Mouse (Mus musculus) MEL (cell line): ENCODE measurements at regions not wholly inside any gene's neighbourhood (a gene's known extent, or its start where the extent isn't known, plus 50 kb on each side); places are given as distances from the start of the nearest gene placed in this dataset.

ENCODE experiments used
- DNase-seq: peaks from one replicate; pipeline ENCODE4 v3.0.0; 2011; ENCODE audit warnings: low read depth, low spot score
- H3K27ac ChIP-seq: 2 replicates; pipeline ENCODE4 v1.5.1; 2012; ENCODE audit warnings: low read depth, mild to moderate bottlenecking, control low read depth, low read length, moderate library complexity; ENCODE audit not compliant: control insufficient read depth
- H3K27me3 ChIP-seq, 2 experiments: fragments of 150-350 bp in 1 of 2; sonication (generic) in 1 of 2; 2 replicates each; pipeline ENCODE4 v1.6.1; 2012; ENCODE audit warnings: low read length in 2 of 2, mild to moderate bottlenecking in 2 of 2, improper control_type of control experiment in 1 of 2, moderate library complexity in 1 of 2; ENCODE audit not compliant: insufficient read depth in 2 of 2, control insufficient read depth in 1 of 2
- H3K36me3 ChIP-seq, 2 experiments: 2 replicates each; pipeline ENCODE4 v1.6.1; 2012 to 2014; ENCODE audit warnings: low read length in 2 of 2, improper control_type of control experiment in 1 of 2, inconsistent platforms in 1 of 2, mild to moderate bottlenecking in 1 of 2; ENCODE audit not compliant: insufficient read depth in 2 of 2, control insufficient read depth in 1 of 2
- H3K4me1 ChIP-seq, 2 experiments: fragments of 150-350 bp in 1 of 2; sonication (generic) in 1 of 2; 2 replicates each; pipeline ENCODE4 v1.6.1; 2012; ENCODE audit warnings: low read length in 2 of 2, improper control_type of control experiment in 1 of 2, mild to moderate bottlenecking in 1 of 2; ENCODE audit not compliant: insufficient read depth in 2 of 2, control insufficient read depth in 1 of 2
- H3K4me3 ChIP-seq, 2 experiments: fragments of 150-350 bp in 1 of 2; sonication (generic) in 1 of 2; 2 replicates each; pipeline ENCODE4 v1.5.1; 2012; ENCODE audit warnings: low read depth in 2 of 2, low read length in 2 of 2, mild to moderate bottlenecking in 2 of 2, moderate library complexity in 2 of 2, control low read depth in 1 of 2, improper control_type of control experiment in 1 of 2; ENCODE audit not compliant: control insufficient read depth in 1 of 2, insufficient read depth in 1 of 2
- H3K79me2 ChIP-seq: 2 replicates; pipeline ENCODE4 v1.6.1; 2012; ENCODE audit warnings: mild to moderate bottlenecking, low read length, moderate library complexity; ENCODE audit not compliant: control insufficient read depth, poor library complexity, insufficient read depth
- H3K9ac ChIP-seq: 2 replicates; pipeline ENCODE4 v1.6.1; 2012; ENCODE audit warnings: low read depth, mild to moderate bottlenecking, control low read depth, low read length, moderate library complexity; ENCODE audit not compliant: control insufficient read depth, poor library complexity, severe bottlenecking
- H3K9me3 ChIP-seq: fragments of 150-350 bp; sonication (generic); replicated peaks from 2 replicates; pipeline ENCODE4 v1.6.1; 2012; ENCODE audit warnings: mild to moderate bottlenecking, low read length, improper control_type of control experiment, moderate library complexity; ENCODE audit not compliant: insufficient read depth
- BHLHE40 ChIP-seq: IDR thresholded peaks from 2 replicates; pipeline ENCODE4 v1.6.1; 2012; ENCODE audit warnings: low read depth, mild to moderate bottlenecking, inconsistent platforms, low read length, improper control_type of control experiment, borderline replicate concordance
- CHD1 ChIP-seq: IDR thresholded peaks from 2 replicates; pipeline ENCODE4 v1.6.1; 2012; ENCODE audit warnings: low read depth, mild to moderate bottlenecking, inconsistent platforms, low read length, improper control_type of control experiment
- GABPA ChIP-seq: IDR thresholded peaks from 2 replicates; pipeline ENCODE4 v1.6.1; 2012; ENCODE audit warnings: low read depth, mild to moderate bottlenecking, inconsistent platforms, low read length, improper control_type of control experiment, moderate library complexity
- GATA1 ChIP-seq: IDR thresholded peaks from 2 replicates; pipeline ENCODE4 v1.6.1; 2011; ENCODE audit warnings: low read depth, low read length, improper control_type of control experiment
- MAZ ChIP-seq: IDR thresholded peaks from 2 replicates; pipeline ENCODE4 v1.6.1; 2012; ENCODE audit warnings: low read depth, mild to moderate bottlenecking, inconsistent platforms, low read length, improper control_type of control experiment
- MYB ChIP-seq: IDR thresholded peaks from 2 replicates; pipeline ENCODE4 v1.6.1; 2011; ENCODE audit warnings: mild to moderate bottlenecking, low read depth, low read length, improper control_type of control experiment
- MYC ChIP-seq: IDR thresholded peaks from 2 replicates; pipeline ENCODE4 v1.6.1; 2011; ENCODE audit warnings: low read depth, mild to moderate bottlenecking, low read length, improper control_type of control experiment, moderate library complexity
- POLR2A ChIP-seq, 2 experiments: IDR thresholded peaks; 2 replicates each; pipeline ENCODE4 v1.6.1; 2011 to 2012; ENCODE audit warnings: low read length in 2 of 2, mild to moderate bottlenecking in 2 of 2, control low read depth in 1 of 2, improper control_type of control experiment in 1 of 2, low read depth in 1 of 2, moderate library complexity in 1 of 2; ENCODE audit not compliant: control insufficient read depth in 1 of 2, insufficient read depth in 1 of 2, poor library complexity in 1 of 2
- RAD21 ChIP-seq: IDR thresholded peaks from 2 replicates; pipeline ENCODE4 v1.6.1; 2011; ENCODE audit warnings: mild to moderate bottlenecking, low read depth, low read length, improper control_type of control experiment
- SIN3A ChIP-seq: IDR thresholded peaks from 2 replicates; pipeline ENCODE4 v1.6.1; 2012; ENCODE audit warnings: low read length, improper control_type of control experiment, inconsistent platforms
- SMC3 ChIP-seq: IDR thresholded peaks from 2 replicates; pipeline ENCODE4 v1.6.1; 2011; ENCODE audit warnings: low read depth, low read length, improper control_type of control experiment
- TAL1 ChIP-seq: IDR thresholded peaks from 2 replicates; pipeline ENCODE4 v1.6.1; 2012; ENCODE audit warnings: mild to moderate bottlenecking, inconsistent platforms, low read length, moderate library complexity, mixed read lengths
- TBP ChIP-seq: IDR thresholded peaks from 2 replicates; pipeline ENCODE4 v1.8.0; 2011; ENCODE audit warnings: low read depth, low read length, improper control_type of control experiment
- TCF12 ChIP-seq: IDR thresholded peaks from 2 replicates; pipeline ENCODE4 v1.6.1; 2014; ENCODE audit warnings: low read depth, mild to moderate bottlenecking, inconsistent platforms, low read length, improper control_type of control experiment, moderate library complexity
- UBTF ChIP-seq: IDR thresholded peaks from 2 replicates; pipeline ENCODE4 v1.6.1; 2012; ENCODE audit warnings: low read depth, mild to moderate bottlenecking, inconsistent platforms, low read length, improper control_type of control experiment, moderate library complexity, borderline replicate concordance; ENCODE audit not compliant: insufficient read depth
- ZKSCAN1 ChIP-seq: IDR thresholded peaks from 2 replicates; pipeline ENCODE4 v1.6.1; 2012; ENCODE audit warnings: low read depth, mild to moderate bottlenecking, inconsistent platforms, low read length, improper control_type of control experiment, moderate library complexity

DNA sequence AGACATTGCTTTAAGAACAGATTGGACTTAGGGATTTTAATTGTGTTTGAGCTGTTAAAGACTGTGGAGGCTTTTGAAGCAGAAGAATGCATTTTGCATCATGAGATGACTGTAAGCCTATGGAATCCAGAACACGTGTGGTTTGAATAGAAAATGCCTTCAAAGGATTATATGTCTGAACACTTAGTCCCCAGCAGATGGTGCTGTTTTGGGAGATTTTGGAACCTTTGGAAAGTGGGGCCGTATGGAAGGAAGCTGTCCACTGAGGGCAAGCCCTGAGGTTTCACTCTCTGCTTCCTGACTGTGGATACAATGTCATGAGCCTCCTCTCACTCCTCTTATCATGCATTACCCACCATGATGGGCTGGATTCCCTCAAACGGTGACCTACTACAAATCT, 168.4 kb upstream of the Irx4 start:
- Histone ChIP-seq H3K36me3 (no peaks in the 10 kb centered on the region), H3K27ac (no peak overlapping the region), H3K27me3 (no peaks in the 10 kb centered on the region), H3K4me1 (no peaks in the 10 kb centered on the region), H3K79me2 (no peaks in the 10 kb centered on the region), H3K9me3 (no peaks in the 10 kb centered on the region), H3K9ac (no peak overlapping the region), H3K4me3 (no peak overlapping the region)
- DNase-seq, result no peak
- TF ChIP-seq POLR2A (IDR thresholded peaks at IDR 0.05; ENCODE audit: control insufficient read depth in 1 of 2, insufficient read depth in 1 of 2, low read depth in 1 of 2, low read length in 2 of 2, poor library complexity in 1 of 2), result no peak
- TF ChIP-seq SIN3A, result no peak
- TF ChIP-seq GATA1, result no peak
- no peak for TF ChIP-seq MYB
- no peak for TF ChIP-seq GABPA
- no peak for TF ChIP-seq CHD1
- TF ChIP-seq MAZ, result no peak
- TF ChIP-seq BHLHE40, result no peak
- no peak for TF ChIP-seq TAL1
- TF ChIP-seq ZKSCAN1, result no peak

DNA sequence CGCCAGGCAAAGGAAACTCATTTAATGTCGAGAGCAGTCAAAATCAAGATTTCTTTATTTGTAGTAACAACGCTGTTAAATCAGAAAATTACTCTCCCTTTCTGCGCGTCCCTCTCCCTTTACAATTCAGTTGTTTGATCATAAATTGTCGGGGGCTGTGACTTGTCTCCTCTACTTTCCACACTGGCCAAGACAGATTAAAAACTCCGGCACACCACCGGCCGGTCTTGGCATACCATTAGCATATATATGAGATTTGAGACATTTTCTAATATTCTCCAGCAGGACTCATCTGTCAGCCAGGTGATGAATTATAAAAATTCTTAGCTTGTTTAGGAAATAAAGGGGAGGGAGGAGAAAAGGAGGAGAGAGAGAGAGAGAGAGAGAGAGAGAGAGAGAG, 162.8 kb upstream of the Irx4 start:
- H3K4me3 ChIP-seq, result no peak overlapping the region
- no peaks in the 10 kb centered on the region for H3K4me1 ChIP-seq
- no peak overlapping the region for H3K9ac ChIP-seq
- no peaks in the 10 kb centered on the region for H3K9me3 ChIP-seq
- no peak for TF ChIP-seq TCF12
- TF ChIP-seq, all 39 proteins: peak for 0
- no peak overlapping the region for H3K27ac ChIP-seq
- no peaks in the 10 kb centered on the region for H3K36me3 ChIP-seq
- H3K27me3 ChIP-seq, result no peaks in the 10 kb centered on the region
- no peaks in the 10 kb centered on the region for H3K79me2 ChIP-seq
- DNase-seq, result no peak

DNA sequence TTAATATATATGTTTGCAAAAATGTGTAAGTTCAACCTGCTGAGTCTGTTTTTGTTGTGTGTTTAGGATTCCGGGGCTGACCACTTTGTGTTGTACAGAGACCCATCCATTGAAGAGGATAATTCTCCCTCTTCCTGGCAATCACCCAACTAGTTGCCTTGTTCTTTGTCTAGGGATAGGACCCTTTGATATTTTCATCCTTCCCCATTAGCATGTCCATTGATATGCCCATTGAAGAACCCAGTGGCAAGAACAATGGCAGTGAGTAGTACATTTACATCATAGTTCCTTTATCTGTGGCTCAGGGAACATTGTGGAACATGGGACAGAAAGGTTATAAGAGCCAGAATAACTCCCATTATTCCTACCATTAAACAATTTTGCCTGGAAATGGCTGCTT, 160.9 kb upstream of the Irx4 start:
- Histone ChIP-seq H3K27ac (no peak overlapping the region), H3K36me3 (no peaks in the 10 kb centered on the region), H3K4me1 (no peaks in the 10 kb centered on the region), H3K27me3 (no peaks in the 10 kb centered on the region), H3K4me3 (no peak overlapping the region), H3K9ac (no peak overlapping the region), H3K9me3 (no peaks in the 10 kb centered on the region), H3K79me2 (no peaks in the 10 kb centered on the region)
- DNase-seq, result no peak
- TF ChIP-seq UBTF (no peak), TBP (no peak), BHLHE40 (no peak), ZKSCAN1 (no peak), MYC (no peak), GABPA (no peak), SMC3 (no peak), RAD21 (no peak), POLR2A (IDR thresholded peaks at IDR 0.05; ENCODE audit: control insufficient read depth in 1 of 2, insufficient read depth in 1 of 2, low read depth in 1 of 2, low read length in 2 of 2, poor library complexity in 1 of 2) (no peak)
